Mouse (Mus musculus): ENCODE data around the gene Mfsd12.

Mfsd12 gene

DNA sequence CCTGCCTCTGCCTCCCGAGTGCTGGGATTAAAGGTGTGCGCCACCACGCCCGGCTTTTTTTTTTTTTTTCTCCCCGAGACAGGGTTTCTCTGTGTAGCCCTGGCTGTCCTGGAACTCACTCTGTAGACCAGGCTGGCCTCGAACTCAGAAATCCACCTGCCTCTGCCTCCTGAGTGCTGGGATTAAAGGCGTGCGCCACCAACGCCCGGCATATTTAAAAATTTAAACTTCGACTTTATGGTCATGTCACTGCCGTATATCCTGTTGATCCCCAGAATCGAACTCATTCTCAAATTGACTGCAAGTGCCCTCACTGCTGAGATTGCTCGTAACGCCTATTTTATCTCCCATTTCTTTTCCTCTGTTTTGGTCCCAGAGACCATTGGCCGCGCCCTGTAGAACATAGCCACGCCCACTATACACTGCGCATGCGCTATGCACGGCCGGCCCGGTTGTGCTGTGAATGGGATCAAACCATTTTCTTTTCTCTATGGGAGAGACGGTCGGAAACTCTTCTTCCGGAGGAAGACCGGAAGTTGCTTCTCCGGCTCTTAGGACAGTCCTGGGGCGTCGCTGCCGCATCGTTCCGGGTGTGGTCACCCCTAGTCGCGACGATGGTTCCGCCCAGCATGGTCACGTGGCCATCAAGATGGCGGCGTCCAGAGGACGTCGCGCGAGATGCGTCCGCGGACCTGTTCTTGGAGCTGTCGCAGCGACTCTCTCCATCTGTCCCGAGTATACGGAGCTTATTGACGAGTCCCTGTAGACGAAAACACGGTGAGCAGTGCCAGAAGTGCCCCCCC lies 26.7 kb downstream of the Mfsd12 start, which contains the start of the genes Dohh and Gm48551:
Gene Dohh, plus strand, starts transcription at position 627 of the 803 bp plus-strand sequence.
Gene Gm48551, plus strand, starts transcription at position 665 of the 803 bp plus-strand sequence.
- DNase-seq: peak; percentile 100

DNA sequence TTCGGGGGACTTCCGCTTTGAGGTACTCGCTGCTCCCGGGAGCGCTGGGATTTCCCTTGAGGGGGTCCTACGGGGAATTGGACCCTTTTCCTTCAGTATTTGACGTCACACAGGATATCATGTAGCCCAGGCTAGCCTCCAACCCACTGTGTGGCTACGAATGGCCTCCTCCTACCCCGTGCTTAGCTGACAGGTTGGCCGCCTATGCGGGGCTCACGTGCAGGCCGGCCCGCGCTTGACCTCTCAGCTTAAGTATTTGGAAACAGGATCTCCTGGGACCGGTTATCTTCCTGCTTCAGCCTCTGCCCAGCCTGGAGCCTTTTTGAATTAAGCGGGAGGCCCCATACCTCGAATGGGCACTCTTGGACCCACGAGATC lies 27.3 kb downstream of the Mfsd12 start:
- no peak for DNase-seq

DNA sequence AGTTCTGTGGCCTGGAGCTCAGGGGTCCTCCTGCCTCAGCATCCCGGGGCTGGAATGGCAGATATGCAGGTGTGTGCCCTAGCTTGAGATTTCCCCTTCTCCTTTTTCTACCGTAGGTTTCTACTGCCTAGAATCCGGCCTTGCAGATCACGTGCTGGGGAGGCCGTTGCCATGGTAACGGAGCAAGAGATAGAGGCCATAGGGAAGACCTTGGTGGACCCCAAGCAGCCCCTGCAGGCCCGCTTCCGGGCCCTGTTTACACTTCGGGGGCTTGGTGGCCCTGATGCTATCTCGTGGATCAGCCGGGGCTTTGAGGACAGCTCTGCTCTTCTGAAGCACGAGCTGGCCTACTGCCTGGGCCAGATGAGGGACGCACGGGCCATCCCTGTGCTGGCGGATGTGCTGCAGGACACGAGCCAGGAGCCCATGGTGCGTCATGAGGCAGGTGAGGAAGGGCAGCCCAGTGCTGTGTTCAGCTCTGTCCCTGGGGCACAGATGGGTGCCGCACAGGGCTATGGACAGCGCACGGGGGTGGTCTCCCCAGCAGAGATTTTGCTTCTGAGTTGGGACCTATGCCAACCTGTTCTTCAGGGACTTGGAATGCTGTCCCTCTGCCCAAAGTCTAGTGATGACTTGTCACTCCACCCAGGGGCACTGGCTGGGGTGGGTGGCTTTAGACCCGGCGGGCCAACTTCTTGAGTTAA lies 28.5 kb downstream of the Mfsd12 start:
- no peak for DNase-seq

DNA sequence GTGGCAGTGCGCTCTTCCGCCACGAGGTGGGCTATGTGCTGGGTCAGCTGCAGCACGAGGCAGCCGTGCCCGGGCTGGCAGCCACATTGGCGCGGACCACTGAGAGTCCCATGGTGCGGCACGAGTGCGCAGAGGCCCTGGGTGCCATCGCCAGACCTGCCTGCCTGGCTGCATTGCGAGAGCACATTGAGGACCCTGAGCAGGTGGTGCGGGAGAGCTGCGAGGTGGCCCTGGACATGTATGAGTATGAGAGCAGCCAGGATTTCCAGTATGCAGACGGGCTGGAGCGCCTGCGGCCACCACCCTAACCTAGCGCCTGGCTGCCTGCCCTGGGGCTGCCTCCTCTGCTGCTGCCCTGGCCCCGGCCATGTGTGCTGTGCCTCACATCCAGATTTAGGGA lies 30.4 kb downstream of the Mfsd12 start:
- no peak for DNase-seq

DNA sequence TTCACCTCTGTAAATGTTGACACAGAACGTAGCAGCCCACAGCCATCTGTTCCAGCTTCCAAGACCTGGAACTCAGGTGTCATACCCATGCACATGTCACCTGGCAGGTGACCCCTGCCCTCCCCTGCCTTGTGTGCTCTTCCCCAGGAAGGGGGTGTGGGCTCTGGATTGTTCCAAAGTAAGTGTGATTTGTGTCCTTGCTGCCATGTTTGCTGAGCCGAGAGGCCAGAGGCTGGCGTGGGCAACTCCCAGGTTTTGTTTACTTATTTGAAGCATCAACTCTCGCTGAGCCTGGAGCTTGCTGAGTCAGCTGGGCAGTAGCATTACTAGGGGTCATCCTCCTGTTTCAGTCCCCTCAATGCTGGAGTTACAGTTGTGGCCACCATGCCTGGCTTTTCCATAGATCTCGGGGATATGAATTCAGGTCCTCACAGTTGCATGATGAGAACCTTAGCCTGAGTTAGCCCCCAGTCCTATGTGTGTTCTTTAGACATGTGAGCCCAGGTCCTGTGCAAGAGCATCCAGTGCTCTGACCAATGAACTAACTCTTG lies 31.3 kb downstream of the Mfsd12 start, which contains the start of gene Gm48552:
Gene Gm48552, plus strand, starts transcription at position 501 of the 551 bp plus-strand sequence.
- no peak for DNase-seq

DNA sequence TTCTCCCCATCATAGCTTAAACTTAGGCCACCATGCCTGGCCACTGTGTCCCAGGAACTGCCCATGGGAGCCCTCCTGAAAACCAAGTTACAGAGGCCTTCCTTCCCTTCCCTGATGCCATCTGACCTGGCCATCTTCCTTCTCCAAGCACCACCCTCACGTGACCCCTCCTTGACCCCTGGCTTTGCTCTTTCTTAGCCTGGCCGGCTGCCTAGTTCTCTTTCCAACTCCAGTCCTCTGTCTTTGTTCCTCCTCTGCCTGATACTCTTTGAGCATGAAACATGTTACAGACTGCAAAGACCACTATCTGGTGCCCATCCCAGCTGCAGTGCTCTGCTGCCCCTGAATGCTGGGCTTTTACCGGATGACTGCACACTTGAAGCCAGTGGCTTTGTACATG lies 32.1 kb downstream of the Mfsd12 start:
- DNase-seq: peak; percentile 67

DNA sequence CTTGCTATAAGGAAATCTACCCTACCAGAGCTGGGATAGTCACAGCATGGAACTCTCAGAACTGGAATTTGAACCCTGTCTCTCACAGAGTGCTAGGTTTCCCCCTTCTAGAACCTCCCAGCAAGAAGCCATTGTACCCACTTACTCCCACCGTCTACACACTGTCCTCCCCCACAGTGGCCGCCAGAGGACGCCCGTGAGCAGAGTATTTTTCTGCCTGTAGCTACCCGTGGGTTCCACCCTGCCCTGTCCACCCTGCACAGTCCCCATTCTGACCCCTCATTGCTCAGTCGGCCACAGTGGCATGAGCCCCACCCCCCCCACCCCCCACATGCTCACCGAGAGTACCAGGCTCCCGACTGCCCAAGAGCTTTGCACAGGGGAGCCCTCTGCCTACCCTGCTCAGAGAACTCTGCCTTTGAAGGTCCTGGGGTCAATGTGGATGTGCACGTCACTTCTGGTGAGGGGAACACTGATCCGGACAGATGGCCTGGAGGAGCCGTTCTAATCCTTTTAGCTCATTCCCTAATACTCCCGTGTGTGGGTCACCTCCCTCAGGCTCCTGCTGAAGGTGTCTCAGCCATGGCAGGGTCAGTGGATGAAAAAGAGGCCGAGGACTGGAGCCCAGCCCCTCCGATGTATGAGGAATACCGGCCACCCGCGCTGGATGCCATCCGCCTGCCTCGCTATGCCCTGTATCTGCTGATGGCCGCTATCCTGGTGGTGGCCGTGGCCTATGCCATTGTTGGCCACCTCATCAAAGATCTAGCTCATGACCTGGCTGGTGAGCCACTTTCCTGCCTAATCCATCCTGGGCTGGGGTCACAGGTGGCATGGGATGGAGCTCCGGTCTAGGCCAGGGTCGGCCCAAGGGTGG lies 32.7 kb downstream of the Mfsd12 start:
- DNase-seq: peak; percentile 88

DNA sequence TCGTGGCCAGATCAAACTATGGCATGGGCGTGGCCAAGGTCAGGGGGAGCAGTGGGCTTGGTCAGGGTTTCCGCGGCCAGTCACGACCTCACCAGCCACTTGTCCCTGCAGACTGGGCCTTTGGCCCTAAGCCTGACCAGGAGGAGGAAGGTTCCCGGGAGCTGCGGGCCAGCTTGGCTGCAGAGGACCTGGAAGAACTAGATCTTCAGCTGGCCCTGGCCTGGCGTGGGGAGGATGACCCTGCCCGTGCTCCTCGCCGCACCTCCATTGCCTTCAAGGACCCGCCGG lies 33.3 kb downstream of the Mfsd12 start:
- no peak for DNase-seq

DNA sequence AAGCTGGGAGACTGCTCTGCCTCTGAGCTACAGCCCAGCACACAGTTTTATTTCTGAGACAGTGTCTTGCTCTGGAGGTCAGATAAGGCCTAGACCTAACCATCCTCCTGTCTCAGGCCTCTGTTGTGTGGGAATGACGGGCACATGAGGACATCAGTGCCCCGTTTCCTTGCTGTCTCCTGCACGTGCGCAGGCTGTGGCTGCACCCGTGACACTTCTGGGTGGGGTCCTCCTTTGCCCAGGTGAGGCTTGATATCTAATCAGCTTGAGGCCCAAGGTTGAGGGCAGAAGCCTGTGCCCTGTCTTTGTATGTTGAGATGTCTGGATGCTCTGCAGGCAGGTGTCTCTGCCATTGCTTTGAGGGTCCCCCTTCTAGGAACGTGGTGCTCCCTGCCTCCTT lies 35.0 kb downstream of the Mfsd12 start:
- DNase-seq: no peak

DNA sequence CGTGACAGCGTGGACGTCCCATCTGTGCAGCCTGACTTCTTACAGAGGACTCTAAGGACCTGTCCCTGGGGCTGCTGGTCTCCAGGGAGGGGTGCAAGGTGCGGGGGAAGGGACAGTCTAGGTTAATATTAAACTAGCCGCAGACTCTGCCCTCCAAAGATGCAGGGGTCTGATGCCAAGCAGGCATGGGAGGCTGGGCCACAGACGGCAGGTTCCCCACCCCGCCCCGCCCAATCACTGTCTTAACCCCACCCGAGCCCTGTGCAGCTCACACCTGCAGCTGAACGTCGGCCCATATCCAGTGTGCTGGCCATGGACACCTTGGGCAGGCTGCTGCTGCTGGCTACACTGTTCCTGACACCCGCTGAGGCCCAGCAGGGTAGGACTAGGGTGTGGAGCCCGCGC lies 35.5 kb downstream of the Mfsd12 start, which contains the start of gene Smim24:
Gene Smim24, plus strand, starts transcription at position 271 of the 405 bp plus-strand sequence.
- no peak for DNase-seq

DNA sequence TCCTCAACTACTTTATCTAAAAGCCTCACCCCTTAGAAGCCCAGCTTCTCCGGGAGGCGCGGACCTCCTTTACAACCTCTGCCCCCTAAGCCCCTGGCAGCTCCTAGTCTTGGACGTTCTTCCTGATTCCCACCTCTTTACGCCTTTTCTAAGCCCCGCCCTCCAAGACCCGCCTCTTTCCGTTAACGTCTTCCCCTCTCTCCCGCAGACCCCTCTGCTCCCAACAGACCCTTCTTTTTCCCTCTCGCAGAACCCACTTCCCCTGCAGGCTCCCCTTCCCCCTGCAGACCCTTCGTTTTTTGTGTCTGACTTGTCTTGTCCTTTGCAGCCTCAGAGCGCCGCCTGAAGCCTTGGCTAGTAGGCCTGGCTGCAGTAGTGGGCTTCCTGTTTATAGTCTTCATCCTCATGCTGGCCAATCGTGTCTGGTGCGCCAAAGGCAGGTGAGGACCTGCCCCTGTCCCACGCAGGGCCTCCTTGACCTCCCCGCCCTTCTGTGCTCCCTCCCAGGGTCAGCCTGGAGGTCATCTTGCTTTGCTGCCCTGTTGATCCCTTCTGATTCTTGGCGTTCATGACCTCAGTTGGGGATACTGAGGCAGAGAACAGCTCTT lies 36.3 kb downstream of the Mfsd12 start:
- peak; percentile 68 for DNase-seq

DNA sequence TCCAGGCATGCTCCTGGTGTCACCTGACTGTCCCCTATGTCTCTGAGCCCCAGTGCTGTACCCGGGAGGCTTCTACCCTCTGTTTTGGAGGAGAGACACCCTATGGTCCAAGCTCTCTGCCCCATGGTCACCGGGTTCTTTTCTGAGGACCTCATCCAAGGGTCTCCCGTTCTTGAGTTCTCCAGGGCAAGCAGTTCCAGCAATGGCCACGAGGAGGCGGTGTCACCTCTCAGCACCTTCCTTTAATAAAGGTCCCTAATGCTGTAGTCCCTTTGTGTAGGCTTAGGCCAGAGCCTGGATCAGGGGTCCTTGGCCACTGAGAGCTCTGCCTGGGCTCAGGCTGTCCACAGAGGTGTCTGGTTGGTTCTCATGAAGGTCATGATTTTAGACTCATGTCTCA lies 37.8 kb downstream of the Mfsd12 start:
- DNase-seq: peak; percentile 85

DNA sequence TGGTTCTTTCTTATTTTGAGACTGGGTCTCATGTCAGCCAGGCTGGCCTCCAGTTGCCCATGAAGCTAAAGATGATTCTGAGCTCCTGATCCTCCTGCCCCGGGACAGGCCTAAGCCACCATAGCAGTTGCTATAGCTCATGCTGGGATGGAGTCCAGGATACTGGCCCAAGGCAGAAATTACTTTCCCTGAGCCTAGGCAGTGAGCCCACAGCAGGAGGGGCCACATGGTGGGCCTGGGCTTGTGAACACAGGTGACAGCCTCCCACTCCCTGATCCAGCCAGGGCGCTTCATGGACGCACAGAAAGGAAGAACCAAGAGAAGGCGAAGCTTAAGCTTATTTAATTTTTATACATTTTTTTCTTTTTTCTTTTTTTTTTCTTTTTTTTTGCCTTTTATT lies 38.6 kb downstream of the Mfsd12 start:
- DNase-seq: no peak

DNA sequence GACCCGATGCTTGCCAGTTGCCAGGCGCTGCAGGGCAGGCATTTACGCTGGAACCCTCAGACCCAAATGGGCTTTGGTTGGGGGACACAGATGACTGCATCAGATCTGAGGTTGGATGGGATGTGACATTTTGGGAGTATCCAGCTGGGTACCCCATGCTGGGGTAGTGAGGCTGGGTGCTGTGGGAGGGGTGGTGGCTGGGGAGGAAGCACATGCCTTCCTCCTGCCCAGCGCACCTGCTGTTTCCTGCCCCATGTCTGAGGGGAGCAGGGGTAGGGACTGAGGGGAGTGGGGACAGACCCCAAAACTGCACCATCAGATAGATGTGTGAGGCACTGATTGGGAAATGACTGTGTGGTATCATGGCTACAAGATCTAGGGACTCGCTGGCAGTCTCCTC lies 39.5 kb downstream of the Mfsd12 start:
- DNase-seq: no peak

DNA sequence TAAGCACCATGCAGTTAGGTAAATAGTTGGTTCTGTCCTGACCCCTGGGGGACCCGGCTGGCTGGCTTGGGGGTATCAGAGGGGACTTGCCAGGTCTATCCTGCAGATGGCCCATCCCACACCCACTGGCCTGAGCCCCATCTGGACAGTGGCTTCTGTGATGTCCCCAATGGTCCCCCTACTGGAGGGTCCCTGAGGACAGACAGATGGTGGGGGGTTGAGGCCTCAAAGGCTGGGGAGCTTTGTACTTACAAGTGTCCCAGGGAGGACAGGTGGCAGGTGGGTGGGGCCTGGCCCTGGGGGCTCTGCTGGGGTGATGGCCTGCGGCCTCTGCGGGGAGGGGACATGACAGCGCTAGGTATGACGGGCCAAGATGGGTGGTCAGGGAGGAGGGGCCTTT lies 42.0 kb downstream of the Mfsd12 start:
- DNase-seq: no peak

DNA sequence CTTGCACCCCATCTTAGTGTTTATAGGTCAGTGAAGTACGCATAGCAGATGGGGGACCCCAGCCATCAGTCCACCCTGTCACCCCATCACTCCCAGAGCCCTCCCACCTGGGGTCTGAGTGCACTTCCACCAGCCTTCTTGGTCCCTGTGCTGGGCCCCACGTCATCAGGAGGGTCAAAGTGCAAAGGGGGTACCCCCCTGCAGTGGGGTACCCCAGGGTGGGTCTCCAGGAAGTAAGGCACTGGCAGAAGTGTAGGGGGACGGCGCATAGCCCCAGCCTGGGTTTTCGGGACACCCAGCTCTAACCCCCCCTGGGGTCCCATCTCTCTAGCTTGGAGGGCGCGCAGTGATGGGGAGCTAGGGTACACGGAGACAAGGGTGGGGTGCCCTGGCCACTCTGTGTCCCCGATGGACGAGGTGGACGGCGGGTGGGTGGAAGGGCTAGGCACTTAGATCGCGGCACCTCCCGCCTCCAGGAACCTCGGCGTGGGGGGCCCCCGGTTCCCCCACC lies 42.6 kb downstream of the Mfsd12 start:
- no peak for DNase-seq

DNA sequence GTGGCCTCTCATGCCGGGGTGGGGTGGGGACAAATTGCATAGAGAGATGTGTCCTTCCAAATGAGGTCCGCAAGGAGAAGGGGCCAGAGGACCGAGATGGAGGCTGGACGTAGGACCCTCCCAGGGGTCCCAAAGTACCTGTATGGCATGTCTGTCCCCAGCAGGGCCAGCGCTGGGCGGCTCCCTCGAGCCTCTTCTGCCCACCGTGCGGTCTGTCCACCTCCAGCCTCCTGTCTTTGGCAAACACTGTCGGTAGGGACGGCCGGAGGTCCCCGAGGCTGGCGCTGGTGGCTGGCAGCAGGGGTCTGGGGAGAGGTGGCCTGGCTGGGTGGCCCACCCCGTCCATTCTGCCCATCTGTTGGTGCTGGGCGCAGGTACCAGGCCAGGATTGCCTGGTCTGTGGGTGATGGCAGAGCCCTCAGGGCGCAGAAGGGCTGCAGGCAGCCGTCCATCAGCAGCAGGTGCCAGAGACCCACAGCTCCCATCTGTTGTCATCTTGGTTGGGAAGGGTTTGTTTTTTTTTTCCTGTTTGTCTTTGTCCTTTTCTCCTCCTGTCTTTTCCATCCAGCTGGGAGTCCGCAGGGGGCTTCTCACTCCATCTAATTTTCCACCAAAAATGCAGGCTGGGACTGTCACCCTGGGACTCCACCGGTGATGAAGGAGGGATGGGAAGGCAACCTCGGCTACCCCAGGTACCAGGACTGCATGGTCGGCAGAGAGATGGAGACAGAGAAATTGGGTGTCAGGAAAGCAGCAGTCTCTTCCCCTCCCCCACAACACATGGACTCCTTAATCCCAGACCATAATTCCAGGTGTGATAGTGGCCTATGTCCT lies 43.3 kb downstream of the Mfsd12 start:
- no peak for DNase-seq

DNA sequence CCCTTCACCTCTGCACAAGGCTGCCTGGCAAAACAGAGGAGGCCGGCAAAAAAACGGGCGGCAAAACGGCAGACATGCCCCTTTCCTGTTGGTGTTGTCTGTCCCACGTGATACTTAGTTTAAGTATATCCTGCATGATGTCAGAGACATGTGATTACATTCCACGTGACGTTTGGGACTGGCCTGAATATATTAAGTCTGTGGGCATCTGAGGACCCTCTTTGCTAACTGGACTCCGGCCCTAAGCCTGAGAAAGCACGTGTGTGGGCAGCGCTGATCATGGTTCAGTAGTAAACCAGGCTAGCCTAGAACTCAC lies 43.9 kb downstream of the Mfsd12 start:
- DNase-seq: no peak

DNA sequence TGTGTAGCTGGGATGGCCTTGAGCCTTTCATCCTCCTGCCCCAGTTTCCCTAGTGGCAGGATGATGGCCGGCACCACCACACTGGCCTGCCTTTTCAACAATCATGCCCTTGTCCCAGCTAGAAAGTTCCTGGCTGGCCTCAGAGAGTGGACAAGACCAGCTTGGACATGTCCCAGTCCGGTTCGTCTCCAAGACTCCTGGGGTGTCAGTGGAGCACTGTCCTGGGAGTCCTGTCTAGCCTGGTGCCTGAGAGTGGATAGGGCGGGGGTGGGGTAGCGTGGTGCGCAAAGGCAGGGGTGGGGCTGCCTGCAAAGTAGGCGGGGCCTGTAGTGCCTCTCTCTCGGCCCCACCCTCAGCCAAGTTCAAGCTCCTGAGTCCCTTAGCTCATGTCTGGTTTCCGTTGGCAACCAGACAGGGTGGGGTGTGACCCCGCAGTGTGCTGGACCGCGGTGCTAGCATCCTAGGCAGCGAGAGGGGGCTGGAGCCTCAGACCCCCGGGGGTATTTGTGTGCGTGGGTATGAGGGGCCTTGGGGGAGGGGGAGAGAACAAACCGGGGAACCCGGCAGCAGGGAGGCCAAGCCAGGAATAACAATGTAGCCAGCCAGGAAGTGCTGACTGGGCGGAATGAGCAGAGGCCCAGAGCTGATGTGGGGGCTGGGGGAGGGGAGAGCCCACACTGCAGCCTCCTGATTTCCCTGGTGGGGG lies 44.4 kb downstream of the Mfsd12 start:
- peak; percentile 93 for DNase-seq

DNA sequence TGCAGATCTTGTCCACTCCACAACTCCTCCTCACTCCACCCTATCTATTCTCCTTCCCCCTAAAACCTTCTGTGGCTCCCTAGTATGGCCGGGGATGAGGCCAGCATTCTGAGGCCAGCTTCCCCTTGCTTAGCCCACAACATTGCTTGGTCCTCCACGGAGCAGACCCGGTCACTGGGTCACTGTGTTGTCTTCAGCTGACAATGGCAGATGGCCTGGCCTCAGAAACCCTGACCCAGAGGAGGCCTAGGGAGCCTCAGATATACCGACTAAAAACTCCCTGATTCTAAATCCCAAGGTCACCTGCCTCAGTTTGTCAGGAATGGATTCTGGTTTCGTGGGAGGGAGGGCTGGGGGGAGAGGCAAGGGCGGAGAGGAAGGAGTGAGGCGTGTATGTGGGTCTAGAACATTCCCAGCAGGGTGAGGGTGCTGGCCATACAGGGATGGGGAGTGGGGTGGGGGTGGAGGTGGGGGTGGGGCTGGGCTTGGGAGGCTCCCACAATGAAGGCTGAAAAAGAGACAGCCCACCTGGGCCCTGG lies 45.0 kb downstream of the Mfsd12 start:
- DNase-seq: peak; percentile 16

DNA sequence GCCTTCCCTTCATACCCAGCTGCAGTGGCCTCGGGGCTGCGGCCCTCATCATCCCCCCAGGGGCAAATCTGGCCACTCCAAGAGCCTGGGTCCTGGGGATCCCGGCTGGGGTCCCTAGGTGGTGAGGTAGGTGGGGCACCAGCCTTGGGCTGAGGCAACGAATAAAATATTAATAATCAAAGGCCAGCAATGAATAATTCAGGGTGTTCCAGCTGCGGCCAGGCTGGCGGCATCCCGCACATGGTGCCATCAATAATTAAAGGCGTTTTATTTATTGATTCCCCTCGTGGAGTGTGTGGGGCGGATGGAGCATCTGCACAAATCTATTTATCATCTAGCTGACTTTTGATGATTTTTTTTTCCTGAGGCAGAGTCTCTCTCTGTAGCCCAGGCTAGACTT lies 46.2 kb downstream of the Mfsd12 start:
- DNase-seq: no peak
